Mouse (Mus musculus) limb, embryonic 11.5 days (tissue): ENCODE measurements around the gene Rhox4e. TPM values are rescaled to one million over a fixed set of nuclear protein-coding genes. Genes with fewer than 3 reads are reported as not detected.

Source experiments
- polyA plus RNA-seq: library from polyadenylated mRNA; unstranded; fragments of >200 nt; fragmentation: Nextera tagmentation; extraction: Ambion mirVana; gene quantifications from 2 replicates; pipeline ENCODE4 v1.2.1, GENCODE M21; 2014

Rhox4e gene
- polyA plus RNA-seq, 1 experiment from 2014 or later, result not detected

Other genes with a start within 250 kb of the Rhox4e start
- not detected in 2 replicates for gene Rhox3a2, start 177.4 kb upstream of the Rhox4e start, polyA plus RNA-seq
- not detected in 2 replicates for gene Rhox4a2, start 166.6 kb upstream of the Rhox4e start, polyA plus RNA-seq
- not detected in 2 replicates for gene Rhox2b, start 145.3 kb upstream of the Rhox4e start, polyA plus RNA-seq
- not detected in 2 replicates for gene Rhox4b, start 124.9 kb upstream of the Rhox4e start, polyA plus RNA-seq
- not detected in 2 replicates for gene Rhox2c, start 103.7 kb upstream of the Rhox4e start, polyA plus RNA-seq
- not detected in 2 replicates for gene Rhox3c, start 98.8 kb upstream of the Rhox4e start, polyA plus RNA-seq
- not detected in 2 replicates for gene Rhox4c, start 77.1 kb upstream of the Rhox4e start, polyA plus RNA-seq
- not detected in 2 replicates for gene Rhox2d, start 64.0 kb upstream of the Rhox4e start, polyA plus RNA-seq
- gene Rhox4d, start 43.1 kb upstream of the Rhox4e start, polyA plus RNA-seq, result not detected in 2 replicates
- gene Rhox2e, start 27.0 kb upstream of the Rhox4e start, polyA plus RNA-seq, result 0.30 TPM in 1 of 2 replicates, not detected in the other
- not detected in 2 replicates for gene Rhox3e, start 15.4 kb upstream of the Rhox4e start, polyA plus RNA-seq
- gene Rhox2f, start 14.0 kb downstream of the Rhox4e start, polyA plus RNA-seq, result not detected in 2 replicates
- not detected in 2 replicates for gene Rhox3f, start 23.6 kb downstream of the Rhox4e start, polyA plus RNA-seq
- not detected in 2 replicates for gene Rhox4f, start 50.3 kb downstream of the Rhox4e start, polyA plus RNA-seq
- gene Rhox3g, start 71.2 kb downstream of the Rhox4e start, polyA plus RNA-seq, result not detected in 2 replicates
- gene Rhox2g, start 86.1 kb downstream of the Rhox4e start, polyA plus RNA-seq, result not detected in 2 replicates
- gene Rhox4g, start 93.9 kb downstream of the Rhox4e start, polyA plus RNA-seq, result not detected in 2 replicates
- not detected in 2 replicates for gene Rhox3h, start 111.4 kb downstream of the Rhox4e start, polyA plus RNA-seq
- not detected in 2 replicates for gene Rhox2h, start 115.9 kb downstream of the Rhox4e start, polyA plus RNA-seq
- 0.71 and 1.3 TPM in 2 replicates for gene Rhox5, start 247.4 kb downstream of the Rhox4e start, polyA plus RNA-seq